20 mouse cellular contexts compared by ENCODE assay signal in the genomic region with DNA sequence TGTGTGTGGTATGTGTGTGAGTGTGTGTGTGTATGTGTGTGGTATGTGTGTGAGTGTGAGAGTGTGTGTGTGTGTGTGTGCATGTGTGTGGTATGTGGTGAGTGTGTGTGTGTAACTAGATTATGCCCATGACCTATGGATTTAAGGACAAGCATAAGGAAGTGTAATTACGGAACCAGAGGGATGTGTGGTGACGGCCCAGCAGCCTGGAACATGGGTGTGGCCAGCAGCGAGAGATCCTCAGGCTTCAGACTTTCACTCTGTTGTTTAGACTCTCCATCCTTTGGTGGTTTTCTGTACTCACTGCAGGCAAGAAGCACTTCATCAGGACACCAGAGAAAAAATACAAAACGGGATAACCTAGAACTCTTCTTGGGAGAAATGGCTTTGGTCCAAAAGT.
DNase-seq lines count a peak whose midpoint lies in the region; ATAC-seq and TF ChIP-seq lines count a peak whose summit lies in the region.
"Had no signal": no experiment of that assay in that cellular context is flagged by ENCODE, and none has a peak within 500 bp of the region (broad histone marks: within the 10 kb centered on the region; RNA-seq: fewer than 3 reads in every experiment).

No protein-coding gene starts in this region.

- no peak overlapping the region for H3K9ac ChIP-seq in MEL (ENCODE audit: control insufficient read depth, low read depth, low read length, poor library complexity, severe bottlenecking)
- H3K9ac ChIP-seq: embryonic facial prominence, embryonic 12.5 days; forebrain, embryonic 13.5 days; forebrain, embryonic 15.5 days; forebrain, postnatal 0 days had no signal

- no peaks in the 10 kb centered on the region for H3K4me1 ChIP-seq in MEL (ENCODE audit: control insufficient read depth in 1 of 2, insufficient read depth in 2 of 2, low read length in 2 of 2)
- H3K4me1 ChIP-seq: embryonic facial prominence, embryonic 10.5 days; embryonic facial prominence, embryonic 12.5 days; forebrain, embryonic 13.5 days had no signal

- H3K27ac ChIP-seq in MEL (ENCODE audit: control insufficient read depth, low read depth, low read length), result no peak overlapping the region
- H3K27ac ChIP-seq: embryonic facial prominence, embryonic 10.5 days; embryonic facial prominence, embryonic 12.5 days; forebrain, embryonic 13.5 days; forebrain, embryonic 15.5 days had no signal

- H3K4me3 ChIP-seq in MEL (ENCODE audit: control insufficient read depth in 1 of 2, insufficient read depth in 1 of 2, low read depth in 2 of 2, low read length in 2 of 2), result no peak overlapping the region
- H3K4me3 ChIP-seq: embryonic facial prominence, embryonic 10.5 days; embryonic facial prominence, embryonic 12.5 days; forebrain, embryonic 13.5 days; forebrain, embryonic 15.5 days had no signal

- no peak for DNase-seq in MEL (ENCODE audit: low read depth, low spot score)
- DNase-seq in left cerebral cortex, adult 18-20 months (ENCODE audit: low spot score in 2 of 2), result no peak
- DNase-seq: adrenal gland, adult 2 months; adrenal gland, postnatal 10 days; adrenal gland, postnatal 25 days; cerebellum, adult 11-12 months; cerebellum, adult 2 months; cerebellum, adult 9-10 months; cerebellum, postnatal 10 days; cerebellum, postnatal 25 days; forebrain, postnatal 0 days had no signal

- no peaks in the 10 kb centered on the region for H3K79me2 ChIP-seq in MEL (ENCODE audit: control insufficient read depth, insufficient read depth, low read length, poor library complexity)

- H3K9me3 ChIP-seq in MEL (replicated peaks; ENCODE audit: insufficient read depth, low read length), result no peaks in the 10 kb centered on the region
- H3K9me3 ChIP-seq: embryonic facial prominence, embryonic 12.5 days; forebrain, embryonic 13.5 days; forebrain, embryonic 15.5 days had no signal

- ATAC-seq in granulocyte monocyte progenitor cell, adult 5-6 weeks (replicated peaks; ENCODE audit: poor library complexity, severe bottlenecking), result peak; percentile 28; the same call in 1 of the 2 replicates
- peak; percentile 44 for ATAC-seq in monocyte, adult 5-6 weeks (replicated peaks; ENCODE audit: insufficient number of reproducible peaks, low FRiP score, low TSS enrichment, poor library complexity, severe bottlenecking)
- ATAC-seq in CD4-positive, CD25-positive, alpha-beta regulatory T cell, adult 4 months, result no peak
- ATAC-seq: forebrain, embryonic 13.5 days; forebrain, embryonic 15.5 days; forebrain, postnatal 0 days had no signal

- TF ChIP-seq EP300 in MEL (IDR thresholded peaks at IDR 0.05; ENCODE audit: low read depth in 1 of 2, low read length in 2 of 2), result no peak

- TF ChIP-seq RAD21 in MEL (IDR thresholded peaks at IDR 0.05; ENCODE audit: low read depth, low read length), result no peak

- no peak for TF ChIP-seq POLR2A in MEL (IDR thresholded peaks at IDR 0.05; ENCODE audit: control insufficient read depth in 1 of 2, insufficient read depth in 1 of 2, low read depth in 1 of 2, low read length in 2 of 2, poor library complexity in 1 of 2)

- peaks cover 0 to 3% of the 10 kb centered on the region in 2 experiments; a peak in 2 of 4 replicates for H3K36me3 ChIP-seq in MEL (ENCODE audit: control insufficient read depth in 1 of 2, insufficient read depth in 2 of 2, low read length in 2 of 2)
- H3K36me3 ChIP-seq: embryonic facial prominence, embryonic 10.5 days; embryonic facial prominence, embryonic 12.5 days; forebrain, embryonic 15.5 days; G1E had no signal

- peaks cover 2% of the 10 kb centered on the region in 2 experiments; a peak in 1 of 4 replicates for H3K27me3 ChIP-seq in MEL (ENCODE audit: control insufficient read depth in 1 of 2, insufficient read depth in 2 of 2, low read length in 2 of 2)
- H3K27me3 ChIP-seq: CH12.LX; embryonic facial prominence, embryonic 12.5 days; forebrain, embryonic 13.5 days; forebrain, embryonic 15.5 days had no signal

- TF ChIP-seq CTCF in MEL (IDR thresholded peaks at IDR 0.05 in 2 of 3, conservative IDR thresholded peaks at IDR 0.05 in 1 of 3; ENCODE audit: control insufficient read depth in 1 of 3, insufficient read depth in 1 of 3, low read depth in 2 of 3, low read length in 3 of 3, poor library complexity in 1 of 3, severe bottlenecking in 1 of 3), result no peak

TF ChIP-seq in MEL, 35 proteins besides CTCF, POLR2A, EP300 and RAD21:
- TF ChIP-seq POLR2AphosphoS5 (IDR thresholded peaks at IDR 0.05; ENCODE audit: borderline replicate concordance, low read depth, low read length), result 0 out of 2 replicates have a peak, but pooled peaks have one; percentile 8
- TF ChIP-seq HCFC1 (IDR thresholded peaks at IDR 0.05; ENCODE audit: low read depth, low read length), result no peak
TF ChIP-seq in MEL: peak in this region for 1.
